Mouse (Mus musculus) C3H10T1/2 (cell line): Measurements from ENCODE around the gene Pdk3. TPM values are rescaled to one million over a fixed set of nuclear protein-coding genes. Genes with fewer than 3 reads are reported as not detected.

Source experiments
- polyA plus RNA-seq, 2 experiments: library from polyadenylated mRNA; unstranded; fragments of >200 nt; fragmentation: generic; extraction: Trizol; gene quantifications; one replicate each; pipeline ENCODE4 v1.2.1; 2012; ENCODE audit warnings: missing spikeins in 2 of 2

The Pdk3 gene
- polyA plus RNA-seq, result 10 to 100 TPM; 21.1 to 24.6 TPM

DNA sequence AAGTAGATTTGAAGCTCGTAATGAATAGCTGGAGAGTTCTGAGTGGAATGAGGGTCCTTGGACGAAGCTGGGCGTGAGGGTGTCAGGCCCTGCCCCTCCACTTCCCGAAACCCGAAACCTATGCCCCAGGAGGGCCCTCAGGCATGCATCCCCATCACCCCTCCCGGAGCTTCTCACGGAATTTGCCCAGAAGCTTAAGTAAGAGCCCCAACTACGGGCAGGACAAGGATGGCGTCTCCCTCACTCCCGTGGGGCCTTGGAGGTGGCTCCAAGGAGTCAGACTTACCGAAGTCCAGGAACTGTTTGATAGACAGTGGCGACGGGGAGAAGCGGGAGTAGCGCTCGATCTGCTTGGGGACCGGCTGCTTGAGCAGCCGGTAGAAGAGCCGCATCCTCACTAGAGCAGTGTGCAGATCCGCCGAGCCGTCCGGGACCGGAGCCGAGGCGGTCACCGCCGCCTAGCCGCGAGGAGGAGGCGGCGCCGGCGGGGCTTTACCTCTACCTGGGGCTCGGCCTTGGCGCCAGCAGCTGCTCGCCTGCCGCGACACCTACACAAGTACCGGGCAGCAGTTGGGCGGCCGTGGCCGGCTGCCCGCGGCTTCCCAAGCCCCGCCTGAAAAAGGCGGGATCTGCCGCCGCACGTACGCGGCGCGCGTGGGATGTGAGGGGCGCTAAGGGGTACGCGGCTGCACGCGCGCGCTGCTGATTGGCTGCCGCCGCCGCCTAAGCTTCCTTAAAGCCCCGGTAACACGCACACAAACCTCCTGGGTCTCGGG lies at the start of gene Pdk3:
Gene Pdk3 (minus strand): TSS at position 641 of the 776 bp plus-strand sequence.

Other genes with a start within 250 kb of the Pdk3 start
- 1 to 10 TPM in 1 of 2 experiments, under 1 TPM in 1; 0.50 to 1.5 TPM for gene Pola1, start 200.0 kb downstream of the Pdk3 start, polyA plus RNA-seq
- 1 to 10 TPM; 1.2 to 8.2 TPM for gene Pcyt1b, start 177.3 kb downstream of the Pdk3 start, polyA plus RNA-seq
- gene AU015836, start 136.5 kb upstream of the Pdk3 start, polyA plus RNA-seq, result under 1 TPM in 1 of 2 experiments, not detected in 1; 0.04 TPM